Mouse (Mus musculus) liver, adult 2 months (tissue): ENCODE results near the gene Acsm2. TPM values are rescaled to one million over a fixed set of nuclear protein-coding genes. Genes with fewer than 3 reads are reported as not detected.

ENCODE experiments used
- DNase-seq: peaks from one replicate; pipeline ENCODE4 v3.0.0-alpha.2; 2011; ENCODE audit warnings: low read depth, low spot score; ENCODE audit errors: extremely low read depth
- H3K27ac ChIP-seq: fragments of 200-500 bp; replicated peaks from 2 replicates; pipeline ENCODE4 v1.5.1; 2012; ENCODE audit warnings: low read depth, mild to moderate bottlenecking, control low read depth, inconsistent platforms, low read length; ENCODE audit not compliant: insufficient read depth
- H3K27me3 ChIP-seq: fragments of 200-500 bp; 2 replicates; pipeline ENCODE4 v1.6.1; 2012; ENCODE audit warnings: mild to moderate bottlenecking, moderate library complexity, low read length, inconsistent platforms; ENCODE audit not compliant: control insufficient read depth, insufficient read depth
- H3K36me3 ChIP-seq: fragments of 200-500 bp; 2 replicates; pipeline ENCODE4 v1.6.1; 2012; ENCODE audit warnings: low read length, inconsistent platforms; ENCODE audit not compliant: control insufficient read depth, insufficient read depth
- H3K4me1 ChIP-seq: fragments of 200-500 bp; 2 replicates; pipeline ENCODE4 v1.6.1; 2011; ENCODE audit warnings: low read length; ENCODE audit not compliant: control insufficient read depth, insufficient read depth
- H3K4me3 ChIP-seq: fragments of 200-500 bp; 2 replicates; pipeline ENCODE4 v1.5.1; 2011; ENCODE audit warnings: low read depth, mild to moderate bottlenecking, control low read depth, low read length, moderate library complexity; ENCODE audit not compliant: insufficient read depth
- H3K79me2 ChIP-seq: fragments of 200-500 bp; 2 replicates; pipeline ENCODE4 v1.6.1; 2012; ENCODE audit warnings: inconsistent platforms, mild to moderate bottlenecking, low read length, moderate library complexity; ENCODE audit not compliant: control insufficient read depth, insufficient read depth
- H3K9ac ChIP-seq: fragments of 200-500 bp; 2 replicates; pipeline ENCODE4 v1.6.1; 2012; ENCODE audit warnings: low read depth, mild to moderate bottlenecking, control low read depth, inconsistent platforms, low read length
- CTCF ChIP-seq: fragments of 200-500 bp; IDR thresholded peaks from 2 replicates; pipeline ENCODE4 v1.5.1; 2011; ENCODE audit warnings: low read depth, low read length, control low read depth
- POLR2A ChIP-seq: fragments of 200-500 bp; IDR thresholded peaks from 2 replicates; pipeline ENCODE4 v1.6.1; 2011; ENCODE audit warnings: low read length, control low read depth; ENCODE audit not compliant: insufficient read depth; ENCODE audit errors: extremely low read depth
- WGBS: fragments of 180-500 bp; shearing (Covaris S2); methylation state at CpG from one replicate; pipeline ENCODE4 v1.1.7; 2018; 5-methylcytosine and 5-hydroxymethylcytosine counted together
- polyA plus RNA-seq: library from polyadenylated mRNA; depleted of rRNA; stranded (reverse); fragments of >200 nt; gene quantifications from 2 replicates; pipeline ENCODE4 v1.2.3, GENCODE M21; 2012
- total RNA-seq: library from RNA; depleted of rRNA; stranded (reverse); fragments of >200 nt; gene quantifications from 2 replicates; pipeline ENCODE4 v1.2.3, GENCODE M21; 2014

Gene Acsm2
- total and polyA plus RNA-seq, 2 experiments = 1.2 to 8.3 TPM

DNA sequence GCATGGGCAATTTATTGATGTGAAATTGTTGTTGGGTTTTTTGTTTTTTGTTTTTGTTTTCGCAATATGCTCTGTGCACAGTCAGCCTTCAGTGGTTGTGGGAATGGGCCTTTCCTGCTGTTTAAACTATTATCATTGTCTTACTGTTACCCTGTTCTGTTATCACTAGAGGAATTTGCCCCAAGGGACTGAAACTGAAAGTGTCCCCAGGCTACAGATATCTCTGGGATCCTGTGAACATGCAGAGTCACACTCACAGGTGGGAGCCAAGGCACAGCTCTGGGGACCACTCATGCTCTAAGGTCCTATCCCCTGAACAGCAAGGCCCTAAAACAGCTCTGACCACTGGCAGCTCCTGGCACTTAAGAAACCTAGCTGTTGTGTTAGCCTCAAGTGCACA is 27.0 kb upstream of the Acsm2 start:
- peak overlapping the region; percentile 30 for H3K4me3 ChIP-seq
- no peaks in the 10 kb centered on the region for H3K79me2 ChIP-seq
- no peaks in the 10 kb centered on the region for H3K27me3 ChIP-seq
- H3K36me3 ChIP-seq = peaks cover 20% of the 10 kb centered on the region
- H3K4me1 ChIP-seq = peaks cover 32% of the 10 kb centered on the region
- peak overlapping the region; percentile 89 for H3K27ac ChIP-seq
- TF ChIP-seq CTCF = no peak
- peak overlapping the region; percentile 73 for H3K9ac ChIP-seq
- WGBS = 22% methylated on average over 1 of the region's 1 CpGs
- peak; percentile 81 for DNase-seq

DNA sequence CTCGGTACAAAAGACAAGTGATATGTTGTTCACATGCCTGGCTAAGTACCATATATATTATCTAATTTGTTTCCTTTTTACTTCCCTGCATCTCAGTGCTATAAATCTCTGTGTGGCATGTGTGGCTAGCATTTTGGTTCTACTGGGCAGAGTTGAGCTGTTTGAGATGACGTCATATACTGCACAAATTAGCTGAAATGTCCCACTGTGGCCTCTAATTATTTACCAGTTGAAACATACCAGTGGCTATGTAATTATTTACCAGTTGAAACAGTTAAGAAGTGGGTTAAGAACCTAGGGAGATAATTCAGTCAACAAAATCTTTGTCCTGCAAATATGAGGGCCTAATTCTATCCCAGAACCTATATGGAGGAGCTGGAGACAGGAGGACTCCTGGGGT is 26.6 kb upstream of the Acsm2 start:
- peak overlapping the region; percentile 73 for H3K9ac ChIP-seq
- no peaks in the 10 kb centered on the region for H3K27me3 ChIP-seq
- peak overlapping the region; percentile 89 for H3K27ac ChIP-seq
- peaks cover 24% of the 10 kb centered on the region for H3K36me3 ChIP-seq
- peaks cover 31% of the 10 kb centered on the region for H3K4me1 ChIP-seq
- TF ChIP-seq CTCF (no peak), POLR2A (no peak)
- peak; percentile 93 for DNase-seq
- H3K79me2 ChIP-seq = no peaks in the 10 kb centered on the region
- 21% methylated on average over 2 of the region's 2 CpGs for WGBS
- peak overlapping the region; percentile 30 for H3K4me3 ChIP-seq

DNA sequence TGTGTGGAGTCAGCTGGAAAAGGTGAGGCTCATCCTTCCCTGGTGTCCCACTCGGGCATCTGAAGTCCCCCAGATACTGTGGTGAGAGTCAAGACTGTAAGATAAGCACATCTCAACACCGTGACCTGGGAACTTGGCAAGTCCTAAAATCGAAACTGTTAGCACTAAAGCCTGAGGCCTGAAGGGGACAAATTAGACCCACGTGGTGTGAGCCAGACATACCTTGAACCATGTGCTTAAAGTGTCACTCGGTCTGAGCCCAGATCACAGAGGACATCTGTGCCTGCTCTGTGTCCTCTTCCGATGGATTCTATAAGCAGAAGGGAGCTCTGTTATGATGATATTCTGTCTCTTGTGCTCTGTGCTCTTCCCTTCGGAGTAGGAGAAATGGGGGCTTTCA is 25.5 kb upstream of the Acsm2 start:
- peak overlapping the region; percentile 73 for H3K9ac ChIP-seq

DNA sequence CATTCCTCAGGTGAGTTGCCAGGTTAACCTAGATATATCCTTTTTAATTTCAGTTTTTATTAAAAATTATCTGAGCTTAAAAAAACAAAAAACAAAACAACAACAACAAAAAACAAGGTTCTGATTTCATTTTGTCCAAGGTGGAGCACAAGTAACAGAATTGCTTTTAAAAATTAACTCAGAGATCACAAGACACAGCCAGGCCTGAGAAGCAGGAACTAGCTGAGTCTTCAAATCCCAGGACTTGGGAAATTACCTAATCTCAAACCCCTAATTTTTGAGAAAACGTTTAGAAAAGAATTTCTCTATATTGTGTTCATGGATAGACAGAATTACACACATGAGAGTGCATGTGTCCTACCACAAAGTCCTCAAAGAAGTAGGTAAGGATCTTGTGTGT is 21.2 kb upstream of the Acsm2 start:
- TF ChIP-seq CTCF = no peak
- no peak for TF ChIP-seq POLR2A
- no peak overlapping the region for H3K9ac ChIP-seq
- no peak overlapping the region for H3K4me3 ChIP-seq
- peaks cover 7% of the 10 kb centered on the region for H3K4me1 ChIP-seq
- no peak overlapping the region for H3K27ac ChIP-seq
- DNase-seq = no peak
- WGBS = 38% methylated on average over 1 of the region's 1 CpGs
- H3K79me2 ChIP-seq = no peaks in the 10 kb centered on the region
- no peaks in the 10 kb centered on the region for H3K27me3 ChIP-seq
- peaks cover 71% of the 10 kb centered on the region for H3K36me3 ChIP-seq

More for the DNA sequence above, 25.5 kb upstream of the Acsm2 start:
- TF ChIP-seq POLR2A (no peak), CTCF (no peak)
- peaks cover 22% of the 10 kb centered on the region for H3K4me1 ChIP-seq
- H3K27ac ChIP-seq = peak overlapping the region; percentile 89
- H3K79me2 ChIP-seq = no peaks in the 10 kb centered on the region
- H3K36me3 ChIP-seq = peaks cover 33% of the 10 kb centered on the region
- H3K27me3 ChIP-seq = no peaks in the 10 kb centered on the region
- DNase-seq = peak; percentile 90
- peak overlapping the region; percentile 35 for H3K4me3 ChIP-seq
- WGBS = 16% methylated on average over 7 of the region's 7 CpGs

DNA sequence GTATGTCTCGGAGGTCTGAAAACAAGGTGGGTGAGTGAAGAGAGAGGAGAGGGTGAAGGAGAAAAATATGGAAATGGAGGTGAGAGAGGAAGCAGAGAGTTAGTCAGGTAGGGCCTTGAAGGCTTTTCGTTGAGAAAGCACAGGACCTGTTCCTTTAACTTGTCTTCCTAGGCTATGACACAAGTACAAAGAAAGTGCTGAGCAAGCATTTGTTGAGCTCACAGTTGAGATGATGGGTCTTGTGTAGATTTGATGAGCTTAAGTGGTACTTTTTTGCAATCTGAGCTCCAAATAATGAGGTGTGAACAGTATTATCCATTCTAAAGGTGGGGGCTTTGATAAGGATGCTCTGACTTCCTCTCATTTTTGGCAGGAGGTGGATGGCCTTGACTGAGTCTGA is 19.8 kb upstream of the Acsm2 start:
- Histone ChIP-seq H3K9ac (no peak overlapping the region), H3K4me1 (peaks cover 4% of the 10 kb centered on the region), H3K79me2 (no peaks in the 10 kb centered on the region), H3K4me3 (no peak overlapping the region), H3K27ac (no peak overlapping the region; the same call in 1 of the 2 replicates), H3K27me3 (no peaks in the 10 kb centered on the region), H3K36me3 (peaks cover 83% of the 10 kb centered on the region)
- WGBS = 83% methylated on average over 2 of the region's 2 CpGs
- DNase-seq = no peak
- TF ChIP-seq POLR2A (no peak), CTCF (no peak)

DNA sequence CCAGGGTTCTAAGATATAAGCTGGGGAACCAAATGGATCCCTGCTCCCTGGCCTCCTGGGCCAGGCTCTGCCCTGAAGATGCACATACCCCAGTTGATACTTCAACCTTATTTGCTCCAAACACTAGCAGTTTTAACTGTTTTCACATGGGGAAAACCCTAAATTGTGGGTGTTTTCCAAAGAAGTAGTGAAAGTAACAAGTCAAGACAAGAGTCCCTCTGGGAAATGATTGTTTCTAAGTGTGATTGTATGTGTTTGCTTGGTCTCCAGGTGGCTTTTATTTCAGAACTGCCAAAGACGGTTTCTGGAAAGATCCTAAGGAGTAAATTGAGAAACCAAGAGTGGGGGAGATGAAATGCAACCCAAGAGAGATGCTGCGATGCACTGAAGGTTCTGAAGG is 11.7 kb upstream of the Acsm2 start:
- H3K27ac ChIP-seq = no peak overlapping the region
- H3K4me3 ChIP-seq = no peak overlapping the region
- WGBS = 79% methylated on average over 2 of the region's 2 CpGs
- H3K79me2 ChIP-seq = no peaks in the 10 kb centered on the region
- H3K36me3 ChIP-seq = peaks cover 53% of the 10 kb centered on the region
- TF ChIP-seq CTCF (no peak), POLR2A (no peak)
- no peak for DNase-seq
- H3K4me1 ChIP-seq = no peaks in the 10 kb centered on the region
- no peak overlapping the region for H3K9ac ChIP-seq
- no peaks in the 10 kb centered on the region for H3K27me3 ChIP-seq
